Mouse (Mus musculus) spleen, postnatal 36 days (tissue): Measurements from ENCODE around the gene Pik3c2b.
"Not testable (repeated sequence)": the region's sequence is repeated elsewhere in the genome, so short reads cannot be mapped to it uniquely, and the experiment has no call there.

ENCODE experiments used
- DNase-seq, 2 experiments: peaks; one replicate each; pipeline ENCODE4 v3.0.0; 2022; ENCODE audit warnings: low spot score in 2 of 2, mixed read lengths in 1 of 2

Gene Pik3c2b

GRCm38 (mm10) chr1:133033316-133034090 lies 12.0 kb upstream of the Pik3c2b start:
- peak; percentile 55 to 68 for DNase-seq

GRCm38 (mm10) chr1:133034091-133034460 lies 11.4 kb upstream of the Pik3c2b start:
- DNase-seq, result peak in 1 of 2 experiments; percentile 45

GRCm38 (mm10) chr1:133034682-133035081 lies 10.8 kb upstream of the Pik3c2b start:
- not testable (repeated sequence) for DNase-seq

- peak; percentile 56 to 66 for DNase-seq
Observed at GRCm38 (mm10) chr1:133039505-133039949, 5.9 kb upstream of the Pik3c2b start.

- peak; percentile 75 for DNase-seq
Observed at GRCm38 (mm10) chr1:133045861-133046440, 484 bp downstream of the Pik3c2b start.

- DNase-seq, result peak; percentile 37 to 41
Observed at GRCm38 (mm10) chr1:133046441-133046931, 1.0 kb downstream of the Pik3c2b start.

- DNase-seq, result no peak
Observed at GRCm38 (mm10) chr1:133047575-133047974, 2.1 kb downstream of the Pik3c2b start.

- DNase-seq, result no peak
Observed at GRCm38 (mm10) chr1:133048690-133049089, 3.2 kb downstream of the Pik3c2b start.

GRCm38 (mm10) chr1:133050001-133050431 lies 4.5 kb downstream of the Pik3c2b start:
- DNase-seq, result no peak

GRCm38 (mm10) chr1:133051829-133052228 lies 6.4 kb downstream of the Pik3c2b start:
- DNase-seq, result no peak

- peak; percentile 86 to 90 for DNase-seq
Observed at GRCm38 (mm10) chr1:133053034-133053433, 7.6 kb downstream of the Pik3c2b start.

- no peak for DNase-seq
Observed at GRCm38 (mm10) chr1:133054326-133054725, 8.9 kb downstream of the Pik3c2b start.

- DNase-seq, result no peak
Observed at GRCm38 (mm10) chr1:133057345-133058034, 12.0 kb downstream of the Pik3c2b start.

GRCm38 (mm10) chr1:133059592-133059991 lies 14.1 kb downstream of the Pik3c2b start:
- no peak for DNase-seq

GRCm38 (mm10) chr1:133060681-133061080 lies 15.2 kb downstream of the Pik3c2b start:
- DNase-seq, result no peak

- no peak for DNase-seq
Observed at GRCm38 (mm10) chr1:133063164-133063563, 17.7 kb downstream of the Pik3c2b start.

- DNase-seq, result no peak
Observed at GRCm38 (mm10) chr1:133068268-133068667, 22.8 kb downstream of the Pik3c2b start.

GRCm38 (mm10) chr1:133068669-133069274 lies 23.3 kb downstream of the Pik3c2b start:
- no peak for DNase-seq

- no peak for DNase-seq
Observed at GRCm38 (mm10) chr1:133069275-133070120, 24.0 kb downstream of the Pik3c2b start.

- DNase-seq, result no peak
Observed at GRCm38 (mm10) chr1:133070157-133070556, 24.7 kb downstream of the Pik3c2b start.
